Mouse (Mus musculus) Patski (cell line): ENCODE results near the gene Sytl2. TPM values are rescaled to one million over a fixed set of nuclear protein-coding genes. Genes with fewer than 3 reads are reported as not detected.

Experiments
- ATAC-seq: fragments of 100-300 bp; one replicate; pipeline ENCODE4 v1.8.0; 2021
- CTCF ChIA-PET: fragments of 350-600 bp; sonication (Branson Sonifier 250); formaldehyde crosslinking; loops from one replicate; lab custom pipeline; 2022; ENCODE audit warnings: inconsistent platforms; lab: Charles Lee
- POLR2A ChIA-PET: fragments of 350-600 bp; sonication (Branson Sonifier 250); formaldehyde crosslinking; loops from one replicate; lab custom pipeline; 2022; ENCODE audit warnings: antibody characterized with exemption, inconsistent platforms; lab: Charles Lee
- DNase-seq: peaks from one replicate; pipeline ENCODE4 v3.0.0-alpha.2; 2011; ENCODE audit warnings: low read depth, low spot score
- H3K27me3 ChIP-seq: fragments of 371-371 bp; one replicate; pipeline ENCODE4 v1.5.1; 2021
- CTCF ChIP-seq: fragments of 100-300 bp; IDR thresholded peaks from one replicate; pipeline ENCODE4 v1.5.1; 2021
- in situ Hi-C: fragments of 300-500 bp; cut with MboI; formaldehyde crosslinking; loops from 3 replicates; pipeline ENCODE4 v1.11.1; 2018; ENCODE audit warnings: low pct_unique_long_range_greater_than_20kb, mixed read lengths
- polyA plus RNA-seq: library from polyadenylated mRNA; unstranded; gene quantifications from one replicate; pipeline ENCODE4 v1.2.3, GENCODE M21; 2021

The Sytl2 gene
- polyA plus RNA-seq, 1 experiment from 2014 or later: 214 TPM

DNA sequence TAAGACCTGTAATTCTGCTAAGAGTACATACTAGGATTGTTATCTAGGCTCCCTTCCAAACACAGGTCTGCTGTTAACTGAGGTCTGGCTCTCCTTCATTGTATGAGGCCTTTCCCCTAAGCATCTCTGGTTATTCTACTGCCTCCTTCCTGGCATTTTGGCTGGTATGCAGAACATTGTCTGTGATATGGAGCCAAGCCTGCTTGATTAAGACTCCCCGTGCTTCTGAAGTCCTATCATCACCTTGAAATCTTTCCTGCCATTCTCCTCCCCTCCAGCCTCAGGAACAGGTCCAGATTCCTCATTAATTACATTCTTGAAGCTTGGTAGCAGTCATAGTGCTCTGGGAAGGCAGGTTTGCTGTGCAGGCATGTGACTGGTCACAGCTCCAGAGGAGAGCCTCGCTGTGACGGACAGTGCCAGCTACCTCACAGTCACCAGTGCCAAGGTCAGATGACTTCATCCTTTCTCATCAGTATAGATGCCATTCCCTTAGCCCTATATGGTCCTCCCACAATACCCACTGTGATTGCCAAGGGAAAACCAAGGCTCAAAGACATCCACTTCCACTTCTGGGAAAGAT is 30.5 kb downstream of the Sytl2 start:
- ATAC-seq (peak; percentile 32), DNase-seq (no peak)
- in situ Hi-C loops: no loop called here
- no peak for TF ChIP-seq CTCF
- ChIA-PET POLR2A (interaction anchor here (1.0 kb wide), 1 partner anchor 9 kb away, joined by 3 read pairs; no protein-coding TSS in a partner anchor), CTCF (no interaction called here)
- H3K27me3 ChIP-seq: no peaks in the 10 kb centered on the region

GRCm38 (mm10) chr7:90334362-90334761 is 32.3 kb downstream of the Sytl2 start:
- POLR2A ChIA-PET: no interaction called here
- no peak for DNase-seq
- ATAC-seq: no peak
- TF ChIP-seq CTCF: no peak
- in situ Hi-C loops: no loop called here
- no peaks in the 10 kb centered on the region for H3K27me3 ChIP-seq
- CTCF ChIA-PET: interaction anchor here (0.8 to 1.8 kb wide), 5 partner anchors 9 to 53 kb away, joined by 3 to 5 read pairs (median 3); no protein-coding TSS in a partner anchor

DNA sequence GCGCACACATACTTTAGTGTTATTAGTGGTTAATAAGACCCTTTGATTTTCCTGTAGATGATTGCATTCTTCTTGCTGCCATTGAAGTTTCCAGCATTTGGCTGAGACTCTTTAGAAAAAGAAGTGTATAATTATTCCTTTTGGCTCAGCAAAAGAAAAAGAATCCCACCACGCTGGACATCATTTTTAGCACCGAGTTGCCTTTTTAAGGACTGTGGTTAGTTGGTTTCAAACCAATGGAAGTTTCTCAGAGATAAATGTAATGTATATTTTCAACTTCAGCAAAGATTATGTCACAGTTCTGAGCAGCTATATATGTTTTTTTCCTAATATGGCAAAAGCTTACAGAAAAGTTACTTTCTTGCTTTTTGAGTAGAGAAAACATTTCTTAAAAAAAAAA is 32.8 kb downstream of the Sytl2 start:
- ATAC-seq (no peak), DNase-seq (no peak)
- CTCF ChIA-PET: interaction anchor here (0.8 to 1.8 kb wide), 4 partner anchors 9 to 53 kb away, joined by 3 to 5 read pairs (median 3); no protein-coding TSS in a partner anchor
- POLR2A ChIA-PET: no interaction called here
- no peaks in the 10 kb centered on the region for H3K27me3 ChIP-seq
- in situ Hi-C loops: no loop called here
- no peak for TF ChIP-seq CTCF

DNA sequence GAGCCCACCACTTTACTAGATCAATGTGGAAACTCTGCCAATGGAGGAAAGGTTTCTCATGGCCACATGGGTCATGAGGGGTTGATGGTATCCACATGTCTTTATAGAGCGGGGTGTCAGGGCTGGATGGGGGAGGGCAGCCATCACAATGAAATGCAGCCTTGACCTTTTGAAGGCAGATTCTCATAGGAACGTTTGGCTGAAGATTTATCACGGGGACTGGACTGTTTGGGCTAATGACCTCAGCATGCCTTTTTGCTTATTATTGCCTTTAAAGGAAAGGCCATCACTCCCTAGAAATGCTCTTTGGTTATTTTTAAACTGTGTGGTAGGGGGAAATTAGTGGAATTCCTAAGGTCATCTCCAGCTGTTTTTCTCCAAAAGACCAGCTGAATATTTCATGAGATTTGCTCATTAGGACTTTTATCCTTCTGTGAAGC is 33.7 kb downstream of the Sytl2 start:
- no peak for TF ChIP-seq CTCF

GRCm38 (mm10) chr7:90341212-90341957 is 39.3 kb downstream of the Sytl2 start:
- DNase-seq: peak; percentile 81
- peak; percentile 90 for ATAC-seq
- ChIA-PET CTCF (interaction anchor here (0.7 to 1.6 kb wide), 7 partner anchors 9 to 66 kb away, joined by 3 to 5 read pairs (median 3); no protein-coding TSS in a partner anchor), POLR2A (interaction anchor here (0.6 to 1.9 kb wide), 5 partner anchors 9 to 38 kb away, joined by 3 to 8 read pairs (median 3); no protein-coding TSS in a partner anchor)
- H3K27me3 ChIP-seq: no peaks in the 10 kb centered on the region
- no peak for TF ChIP-seq CTCF
- in situ Hi-C loops: no loop called here

More for the DNA sequence above, 33.7 kb downstream of the Sytl2 start:
- DNase-seq (peak; percentile 69), ATAC-seq (peak; percentile 68)
- H3K27me3 ChIP-seq: no peaks in the 10 kb centered on the region
- ChIA-PET CTCF (interaction anchor here (1.0 to 1.3 kb wide), 2 partner anchors 52 to 65 kb away, joined by 3 read pairs; no protein-coding TSS in a partner anchor), POLR2A (no interaction called here)
- in situ Hi-C loops: no loop called here

- ChIA-PET CTCF (interaction anchor here (0.9 kb wide), 1 partner anchor 26 kb away, joined by 3 read pairs; no protein-coding TSS in a partner anchor), POLR2A (interaction anchor here (0.6 kb wide), 2 partner anchors 25 to 32 kb away, joined by 3 to 4 read pairs; no protein-coding TSS in a partner anchor)
- DNase-seq (no peak), ATAC-seq (no peak)
- TF ChIP-seq CTCF: no peak
- no peaks in the 10 kb centered on the region for H3K27me3 ChIP-seq
- in situ Hi-C loops: no loop called here
Measured at GRCm38 (mm10) chr7:90344903-90345302, 42.9 kb downstream of the Sytl2 start.

DNA sequence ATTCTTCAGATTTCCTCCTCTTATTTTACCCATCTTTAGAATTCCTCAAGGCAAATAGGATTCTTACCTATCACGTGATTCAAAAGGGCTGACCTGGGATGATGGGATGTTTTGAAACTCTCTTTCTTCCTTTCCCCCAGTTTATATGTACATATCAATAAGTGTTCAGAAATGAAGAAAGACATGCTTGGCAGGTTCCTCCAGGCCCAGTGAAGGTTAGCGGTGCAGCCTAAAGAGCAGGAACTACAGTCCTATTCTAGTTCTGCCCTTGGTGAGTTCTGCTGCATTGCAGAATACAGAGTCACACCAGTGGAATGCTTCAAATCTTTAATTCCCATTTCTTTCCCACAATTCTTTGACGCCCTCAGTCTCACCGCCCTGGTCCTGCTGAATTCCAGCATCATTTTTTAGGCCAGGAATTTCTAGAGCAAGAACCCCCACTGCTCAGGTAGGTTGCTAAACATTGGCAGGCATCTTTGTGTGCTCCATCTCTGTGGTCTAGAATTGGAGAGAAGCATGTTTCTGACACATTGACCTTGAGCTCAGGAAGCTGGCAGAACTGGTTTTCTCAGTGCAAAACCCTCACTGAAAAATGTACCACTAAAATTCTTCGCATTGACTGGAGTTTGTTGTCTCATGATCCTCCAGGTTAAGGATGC is 45.9 kb downstream of the Sytl2 start:
- ChIA-PET CTCF (interaction anchor here (1.0 kb wide), 1 partner anchor 45 kb away, joined by 3 read pairs; no protein-coding TSS in a partner anchor), POLR2A (no interaction called here)
- in situ Hi-C loops: no loop called here
- H3K27me3 ChIP-seq: no peaks in the 10 kb centered on the region
- TF ChIP-seq CTCF: no peak
- DNase-seq (no peak), ATAC-seq (peak; percentile 44)

DNA sequence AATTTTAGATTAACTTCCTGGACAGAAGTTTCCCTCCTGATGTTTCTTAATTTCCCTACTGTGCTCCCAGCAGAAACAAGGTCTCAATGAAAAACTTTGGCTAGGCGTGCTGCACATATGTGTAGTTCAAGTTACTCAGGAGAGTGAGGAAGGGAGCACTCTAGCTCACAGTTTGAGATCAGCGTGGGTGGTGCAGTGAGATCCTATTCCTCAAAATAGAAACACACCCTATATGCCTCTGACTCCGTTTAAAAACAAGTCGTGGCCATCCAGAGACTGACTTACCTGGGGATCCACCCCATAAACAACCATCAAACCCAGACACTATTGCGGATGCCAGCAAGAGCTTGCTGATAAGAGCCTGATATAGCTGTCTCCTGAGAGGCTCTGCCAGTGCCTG is 47.0 kb downstream of the Sytl2 start:
- H3K27me3 ChIP-seq: no peaks in the 10 kb centered on the region
- ChIA-PET CTCF (no interaction called here), POLR2A (interaction anchor here (0.6 kb wide), 1 partner anchor 22 kb away, joined by 3 read pairs; no protein-coding TSS in a partner anchor)
- DNase-seq (no peak), ATAC-seq (no peak)
- in situ Hi-C loops: no loop called here
- TF ChIP-seq CTCF: no peak

DNA sequence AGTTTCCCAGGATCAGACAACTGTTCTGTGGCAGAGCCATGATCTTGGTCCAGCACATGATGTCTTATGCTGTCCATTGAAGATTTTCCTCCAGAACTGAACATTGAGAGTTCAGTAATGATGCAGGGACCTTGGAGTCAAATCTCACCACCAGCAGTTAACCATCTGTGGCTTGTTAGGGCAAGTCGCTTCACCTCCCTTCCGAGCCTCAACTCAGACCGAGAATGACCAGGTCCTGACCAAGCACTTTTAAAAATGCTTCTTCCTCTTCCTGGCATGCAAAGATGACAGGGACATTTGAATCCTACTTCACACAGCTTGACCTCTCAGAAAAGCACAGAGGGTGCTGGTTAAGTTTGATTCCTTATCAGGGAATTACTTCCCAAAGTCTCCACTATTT is 50.1 kb downstream of the Sytl2 start:
- TF ChIP-seq CTCF: no peak
- POLR2A ChIA-PET: no interaction called here
- in situ Hi-C loops: no loop called here
- H3K27me3 ChIP-seq: no peaks in the 10 kb centered on the region
- no peak for ATAC-seq
- no peak for DNase-seq
- CTCF ChIA-PET: no interaction called here

DNA sequence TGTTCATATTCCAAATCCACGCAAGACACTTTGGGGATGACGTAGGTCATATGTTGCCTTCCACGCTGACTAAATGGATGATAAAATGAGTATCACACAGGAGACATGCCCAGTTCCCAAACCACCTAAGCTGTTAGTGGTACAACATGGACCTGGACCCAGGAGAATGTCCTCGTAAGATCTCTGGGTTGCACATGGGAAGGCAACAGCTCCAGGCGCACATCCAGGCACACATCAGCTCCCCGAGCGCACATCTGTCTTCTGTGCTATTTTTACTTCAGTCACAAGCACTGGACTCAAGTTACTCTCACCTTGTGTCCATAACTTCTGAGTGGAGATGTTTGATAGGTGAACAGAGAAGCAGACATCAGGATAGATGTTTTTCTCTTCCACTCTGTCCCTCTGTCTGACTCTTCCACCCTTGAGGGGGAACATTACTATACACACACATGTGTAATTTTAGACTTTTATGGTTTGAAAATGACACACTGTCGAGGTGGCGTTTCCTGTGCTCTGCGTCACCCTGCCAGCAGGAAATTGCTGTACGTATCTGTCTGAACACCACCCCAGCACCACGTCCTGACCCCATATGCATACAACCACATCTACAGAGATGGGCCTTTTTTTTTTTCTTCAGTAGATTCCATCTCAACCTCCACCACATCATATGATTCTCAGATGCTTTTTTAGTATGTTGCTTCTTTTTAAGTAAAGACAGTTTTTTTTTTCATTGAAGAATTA is 51.6 kb downstream of the Sytl2 start:
- CTCF ChIA-PET: interaction anchor here (1.1 kb wide), 1 partner anchor 22 kb away, joined by 3 read pairs; no protein-coding TSS in a partner anchor
- no peaks in the 10 kb centered on the region for H3K27me3 ChIP-seq
- no peak for TF ChIP-seq CTCF
- DNase-seq (no peak), ATAC-seq (no peak)
- POLR2A ChIA-PET: interaction anchor here (0.7 to 1.0 kb wide), 2 partner anchors 12 to 15 kb away, joined by 3 to 4 read pairs; no protein-coding TSS in a partner anchor
- in situ Hi-C loops: no loop called here
